In the genomic region with DNA sequence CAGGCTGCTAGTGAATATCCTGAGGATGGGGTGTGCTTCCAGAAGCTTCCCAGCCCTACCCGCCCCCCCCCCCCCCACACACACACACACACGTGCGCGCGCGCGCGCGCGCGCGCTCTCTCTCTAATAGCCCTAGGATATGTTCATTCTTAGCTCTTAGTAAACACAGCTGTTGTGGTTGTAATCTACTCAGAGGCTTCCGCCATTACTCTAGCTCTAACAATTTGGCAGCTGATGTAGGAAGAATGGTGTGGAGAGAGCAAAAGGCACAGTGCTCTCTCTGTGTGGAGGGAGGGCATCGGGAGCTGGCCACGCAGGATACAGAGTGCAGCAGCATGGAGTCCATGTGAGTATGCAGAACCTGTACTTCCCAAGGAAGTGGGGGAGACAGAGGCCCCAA, we compare ENCODE assay signal across 12 mouse cellular contexts.
DNase-seq lines count a peak whose midpoint lies in the region; ATAC-seq lines count a peak whose summit lies in the region.
"Had no signal": no experiment of that assay in that cellular context is flagged by ENCODE, and none has a peak within 500 bp of the region (broad histone marks: within the 10 kb centered on the region; RNA-seq: fewer than 3 reads in every experiment).

No protein-coding gene starts in this region.

- no peak overlapping the region for H3K4me3 ChIP-seq in kidney, embryonic 14.5 days (ENCODE audit: low read length)
- no peak overlapping the region for H3K4me3 ChIP-seq in embryonic facial prominence, embryonic 13.5 days
- no peak overlapping the region for H3K4me3 ChIP-seq in hindbrain, embryonic 13.5 days
- no peak overlapping the region for H3K4me3 ChIP-seq in neural tube, embryonic 15.5 days (replicated peaks)
- H3K4me3 ChIP-seq: kidney, embryonic 15.5 days; megakaryocyte, embryonic 14.5 days had no signal

- H3K9ac ChIP-seq in kidney, embryonic 14.5 days (ENCODE audit: low read depth, low read length), result no peak overlapping the region
- no peak overlapping the region for H3K9ac ChIP-seq in embryonic facial prominence, embryonic 13.5 days
- H3K9ac ChIP-seq in hindbrain, embryonic 13.5 days, result no peak overlapping the region
- H3K9ac ChIP-seq in neural tube, embryonic 15.5 days (replicated peaks), result no peak overlapping the region
- H3K9ac ChIP-seq: kidney, embryonic 15.5 days had no signal

- WGBS in kidney, embryonic 14.5 days, result 82% methylated on average over 15 of the region's 15 CpGs
- WGBS in embryonic facial prominence, embryonic 13.5 days, result 53% methylated on average over 11 of the region's 15 CpGs
- 51% methylated on average over 13 of the region's 15 CpGs for WGBS in hindbrain, embryonic 13.5 days
- WGBS in neural tube, embryonic 15.5 days, result 62% methylated on average over 15 of the region's 15 CpGs

- no peak overlapping the region for H3K4me2 ChIP-seq in kidney, embryonic 14.5 days (replicated peaks; ENCODE audit: low read depth, low read length)
- peak overlapping the region; percentile 3; the same call in 1 of the 2 replicates for H3K4me2 ChIP-seq in embryonic facial prominence, embryonic 13.5 days
- H3K4me2 ChIP-seq in hindbrain, embryonic 13.5 days, result 0 out of 2 replicates have a peak overlapping the region, but pooled peaks have one; percentile 15
- H3K4me2 ChIP-seq in neural tube, embryonic 15.5 days, result peak overlapping the region; percentile 11; the same call in 1 of the 2 replicates
- H3K4me2 ChIP-seq: kidney, embryonic 15.5 days had no signal

- H3K27me3 ChIP-seq in kidney, embryonic 14.5 days (ENCODE audit: control insufficient read depth, insufficient read depth, low read length), result no peaks in the 10 kb centered on the region
- H3K27me3 ChIP-seq in embryonic facial prominence, embryonic 13.5 days, result no peaks in the 10 kb centered on the region
- H3K27me3 ChIP-seq in hindbrain, embryonic 13.5 days, result no peaks in the 10 kb centered on the region
- no peaks in the 10 kb centered on the region for H3K27me3 ChIP-seq in neural tube, embryonic 15.5 days (replicated peaks)
- H3K27me3 ChIP-seq: kidney, embryonic 15.5 days; megakaryocyte, embryonic 14.5 days had no signal

- peak; percentile 17; the same call in 1 of the 2 replicates for ATAC-seq in kidney, embryonic 14.5 days (ENCODE audit: low FRiP score, low TSS enrichment)
- no peak for ATAC-seq in embryonic facial prominence, embryonic 13.5 days (ENCODE audit: insufficient number of reproducible peaks, insufficient read depth, low FRiP score, low TSS enrichment, low read depth)
- ATAC-seq in hindbrain, embryonic 13.5 days (ENCODE audit: low FRiP score), result peak; percentile 31; the same call in 1 of the 2 replicates
- ATAC-seq in neural tube, embryonic 15.5 days (ENCODE audit: low FRiP score), result peak; percentile 22; the same call in 1 of the 2 replicates
- ATAC-seq in megakaryocyte, adult 5-6 weeks (ENCODE audit: poor library complexity, severe bottlenecking), result no peak

- H3K9me3 ChIP-seq in kidney, embryonic 14.5 days (ENCODE audit: control insufficient read depth, low read length), result no peaks in the 10 kb centered on the region
- no peaks in the 10 kb centered on the region for H3K9me3 ChIP-seq in embryonic facial prominence, embryonic 13.5 days
- no peaks in the 10 kb centered on the region for H3K9me3 ChIP-seq in hindbrain, embryonic 13.5 days
- no peaks in the 10 kb centered on the region for H3K9me3 ChIP-seq in neural tube, embryonic 15.5 days (replicated peaks)
- H3K9me3 ChIP-seq: kidney, embryonic 15.5 days; megakaryocyte, embryonic 14.5 days had no signal

- H3K36me3 ChIP-seq in kidney, embryonic 14.5 days (ENCODE audit: control insufficient read depth, insufficient read depth, low read length), result no peaks in the 10 kb centered on the region
- H3K36me3 ChIP-seq in embryonic facial prominence, embryonic 13.5 days, result peaks cover 5% of the 10 kb centered on the region
- H3K36me3 ChIP-seq in hindbrain, embryonic 13.5 days, result peaks cover 11% of the 10 kb centered on the region; the same call in 1 of the 2 replicates
- 0 out of 2 replicates have a peak, but pooled peaks cover under 1% of the 10 kb centered on the region for H3K36me3 ChIP-seq in neural tube, embryonic 15.5 days
- H3K36me3 ChIP-seq: G1E had no signal

- H3K27ac ChIP-seq in kidney, embryonic 14.5 days (ENCODE audit: low read depth, low read length), result no peak overlapping the region
- no peak overlapping the region for H3K27ac ChIP-seq in embryonic facial prominence, embryonic 13.5 days
- peak overlapping the region; percentile 41; the same call in 1 of the 2 replicates for H3K27ac ChIP-seq in hindbrain, embryonic 13.5 days
- peak overlapping the region; percentile 72; the same call in 1 of the 2 replicates for H3K27ac ChIP-seq in neural tube, embryonic 15.5 days (replicated peaks)
- H3K27ac ChIP-seq: kidney, embryonic 15.5 days had no signal

- DNase-seq in kidney, adult 9 months, result no peak
- no peak for DNase-seq in spleen, postnatal 36 days (ENCODE audit: low spot score in 2 of 2)
- no peak for DNase-seq in layer of hippocampus, adult 11-12 months (ENCODE audit: low spot score)
- DNase-seq: right cerebral cortex, postnatal 25 days had no signal

- H3K4me1 ChIP-seq in kidney, embryonic 14.5 days (ENCODE audit: control insufficient read depth, insufficient read depth, low read length), result no peaks in the 10 kb centered on the region
- H3K4me1 ChIP-seq in embryonic facial prominence, embryonic 13.5 days, result peaks cover 37% of the 10 kb centered on the region
- H3K4me1 ChIP-seq in hindbrain, embryonic 13.5 days (replicated peaks), result peaks cover 56% of the 10 kb centered on the region
- peaks cover 18% of the 10 kb centered on the region for H3K4me1 ChIP-seq in neural tube, embryonic 15.5 days
- H3K4me1 ChIP-seq: kidney, embryonic 15.5 days had no signal

Comparison
In these comparisons a context has a peak if more than half of its experiments do, and no peak if none do; other contexts are left out.
1. ATAC-seq: peak in kidney, embryonic 14.5 days (single experiment), hindbrain, embryonic 13.5 days (single experiment) and neural tube, embryonic 15.5 days (single experiment); none in embryonic facial prominence, embryonic 13.5 days (single experiment) and megakaryocyte, adult 5-6 weeks (single experiment).
2. H3K27ac ChIP-seq: peak in hindbrain, embryonic 13.5 days (single experiment) and neural tube, embryonic 15.5 days (single experiment); none in kidney, embryonic 14.5 days (single experiment) and embryonic facial prominence, embryonic 13.5 days (single experiment).